Mouse (Mus musculus) thymus, postnatal 4 days (tissue): ENCODE results near the gene Olfr872.
"Not testable (repeated sequence)": the region's sequence is repeated elsewhere in the genome, so short reads cannot be mapped to it uniquely, and the experiment has no call there.

Experiments used
- DNase-seq: peaks from one replicate; pipeline ENCODE4 v3.0.0; 2021

Olfr872 gene

GRCm38 (mm10) chr9:20236819-20237218 lies at the start of gene Olfr872:
TSS of gene Olfr872 (plus strand) at chr9:20237119.
- no peak for DNase-seq

- no peak for DNase-seq
Observed at GRCm38 (mm10) chr9:20202131-20202530, 34.8 kb upstream of the Olfr872 start.

DNA sequence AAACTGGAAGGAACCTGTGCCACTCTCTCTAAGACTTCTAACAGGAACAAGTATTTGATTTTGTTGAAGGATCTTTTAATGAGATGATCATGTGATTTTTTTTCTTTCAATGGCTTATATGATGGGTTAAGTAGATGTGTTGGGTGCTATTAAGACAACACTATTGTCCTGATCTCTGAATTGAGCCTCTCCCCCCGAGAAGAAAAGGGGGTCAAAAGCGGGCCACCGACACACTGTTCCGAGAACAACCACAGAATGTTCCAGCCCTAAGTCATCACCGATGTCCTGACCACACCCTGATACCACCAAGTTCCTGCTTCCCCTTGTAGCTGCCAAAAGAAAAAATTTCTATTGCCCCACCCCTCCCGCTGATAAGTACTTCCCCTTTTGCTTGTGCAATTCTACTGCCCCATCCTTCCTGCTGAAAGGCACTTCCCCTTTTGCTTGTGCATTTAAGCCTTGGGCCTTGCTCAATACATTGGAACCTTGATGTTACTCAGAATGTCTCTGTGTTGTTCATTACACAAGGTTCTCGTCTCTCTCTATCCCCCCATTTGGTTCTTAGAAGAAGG lies 33.4 kb upstream of the Olfr872 start:
- not testable (repeated sequence) for DNase-seq

DNA sequence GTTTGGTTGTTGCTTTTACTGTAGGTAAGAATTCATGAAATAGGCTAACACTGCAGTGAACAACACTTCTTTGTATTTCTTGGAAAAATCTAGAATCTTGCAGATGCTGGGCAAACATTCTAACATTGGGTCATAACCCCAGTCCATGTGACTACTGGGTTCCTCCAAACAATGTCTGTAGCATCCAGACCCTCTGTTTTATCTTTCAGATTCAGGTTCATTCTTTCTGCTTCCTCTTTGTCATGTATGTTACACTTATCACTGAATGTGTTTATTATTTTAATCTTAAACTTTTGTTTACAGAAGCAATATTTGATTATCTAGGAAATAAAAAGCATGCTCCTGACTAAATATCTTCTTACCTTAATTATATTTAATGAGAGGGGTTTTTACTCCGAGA lies 26.1 kb upstream of the Olfr872 start:
- no peak for DNase-seq

- DNase-seq = no peak
Observed at GRCm38 (mm10) chr9:20211477-20211876, 25.4 kb upstream of the Olfr872 start.

DNA sequence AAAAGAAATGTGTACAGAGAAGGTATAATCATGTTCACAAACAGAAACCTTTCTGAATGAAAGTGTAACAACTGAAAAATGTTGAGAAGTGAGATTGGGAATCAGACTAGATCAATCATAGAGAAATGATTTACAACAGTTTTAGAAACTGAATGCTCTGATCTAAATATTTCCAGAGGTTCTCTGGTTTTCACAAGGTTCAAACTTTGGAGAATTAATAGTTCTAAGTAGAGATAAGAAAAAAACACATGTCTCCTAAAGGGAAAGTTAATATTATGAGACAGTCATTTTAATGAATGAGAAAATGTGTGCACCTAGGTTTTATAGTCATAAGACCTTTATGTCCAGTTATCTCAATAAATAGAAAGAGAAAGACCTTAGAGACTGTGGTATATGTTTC lies 25.0 kb upstream of the Olfr872 start, which contains the start of gene Olfr871:
Gene Olfr871 (plus strand): TSS at position 301 of the 400 bp plus-strand sequence.
- DNase-seq = no peak

DNA sequence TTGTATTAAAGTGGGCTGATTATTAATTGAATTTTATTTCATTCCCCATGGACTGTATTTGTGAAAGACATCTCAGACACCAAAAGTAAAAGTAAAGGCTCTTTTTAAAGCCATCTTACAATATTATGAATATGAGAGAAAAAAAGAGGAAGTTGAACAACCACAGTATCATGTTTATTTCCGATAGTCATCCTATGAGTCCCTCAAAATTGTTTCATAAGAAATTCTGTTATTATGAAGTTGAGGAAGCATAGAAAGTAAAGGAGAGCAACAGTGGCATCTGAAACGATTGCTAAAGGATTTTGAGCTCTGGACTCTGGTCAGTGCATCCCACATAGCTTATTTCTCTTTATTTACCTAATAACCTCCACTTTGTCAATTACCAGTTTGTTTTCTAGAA lies 459 bp downstream of the Olfr872 start:
- no peak for DNase-seq

- no peak for DNase-seq
Observed at GRCm38 (mm10) chr9:20282051-20282450, 45.1 kb downstream of the Olfr872 start, which contains the start of gene Olfr39. TSS of gene Olfr39 (plus strand) at chr9:20282351.

- DNase-seq = not testable (repeated sequence)
Observed at GRCm38 (mm10) chr9:20295562-20295961, 58.6 kb downstream of the Olfr872 start.

DNA sequence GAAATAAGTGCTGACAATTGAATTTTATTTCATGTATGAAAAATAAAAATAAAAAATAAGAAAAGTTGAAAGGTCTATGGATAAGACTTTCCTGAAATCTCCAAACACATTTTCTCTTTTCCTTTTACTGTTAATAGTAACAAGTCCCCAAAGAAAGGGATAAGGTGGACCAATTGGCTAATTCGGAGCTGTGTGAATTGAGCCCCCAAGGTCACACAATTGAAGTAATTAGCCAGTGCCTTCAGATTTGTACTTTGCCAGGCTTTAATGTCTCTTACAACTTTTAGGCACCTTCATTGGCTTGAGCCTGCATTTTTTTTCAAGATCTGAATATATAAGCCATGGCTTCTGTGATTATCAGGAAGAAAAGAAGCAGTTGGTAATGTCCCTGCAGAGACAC lies 61.3 kb downstream of the Olfr872 start, which contains the start of gene Olfr873:
Gene Olfr873 (plus strand): TSS at position 301 of the 400 bp plus-strand sequence.
- DNase-seq = no peak
